Mouse (Mus musculus): Measurements from ENCODE around the gene Yes1.
"Not testable (repeated sequence)": the region's sequence is repeated elsewhere in the genome, so short reads cannot be mapped to it uniquely, and the experiment has no call there.

Yes1 gene

DNA sequence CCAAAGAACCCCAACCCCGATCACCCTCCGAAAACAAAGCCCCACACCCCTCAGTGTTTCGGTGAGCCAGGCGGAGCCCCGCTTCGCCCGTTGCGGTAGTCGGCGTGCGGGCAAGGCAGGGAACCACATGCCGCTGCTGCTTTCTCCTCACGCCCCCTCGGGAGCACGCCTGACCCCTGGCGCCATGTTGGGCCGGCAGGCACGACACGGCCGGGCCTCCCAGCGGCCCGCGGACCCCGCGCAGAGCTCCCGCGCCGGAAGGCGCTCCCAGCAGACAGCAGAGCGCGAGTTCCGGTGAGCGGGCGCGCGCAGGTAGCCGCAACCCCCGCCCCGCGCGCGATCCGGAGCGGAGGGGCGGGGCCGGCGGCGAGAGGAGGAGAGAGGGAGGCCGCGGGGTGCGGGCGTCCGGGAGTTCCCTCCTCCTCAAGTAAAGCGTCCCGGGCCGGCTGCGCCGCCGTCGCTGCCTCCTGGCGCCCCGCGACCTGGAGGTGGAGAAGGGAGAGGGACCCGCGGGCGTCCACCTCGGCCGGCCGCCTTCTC is at the start of gene Yes1:
Yes1 (plus strand) TSS at position 371 of the 540 bp plus-strand sequence.
- DNase-seq, result peak; percentile 87

DNA sequence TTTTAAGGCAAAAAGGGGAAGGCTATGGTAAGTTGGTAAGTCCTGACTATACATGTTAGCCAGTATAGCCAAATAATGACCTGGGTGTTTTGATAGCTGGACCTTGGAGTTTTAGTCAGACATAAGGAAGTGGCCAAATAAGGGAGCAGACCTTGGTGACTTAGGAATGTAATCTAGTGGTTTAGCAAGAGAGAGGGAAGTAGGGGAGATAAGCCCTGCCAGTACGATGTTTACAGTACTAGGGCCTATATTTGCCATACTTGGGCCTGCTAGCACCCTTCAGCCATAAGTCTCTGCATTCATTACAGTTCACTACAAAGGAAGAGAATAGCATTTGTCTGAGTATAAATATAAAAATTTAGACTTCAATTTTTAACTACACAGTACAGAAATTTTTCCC is 46.3 kb upstream of the Yes1 start:
- no peak for DNase-seq

DNA sequence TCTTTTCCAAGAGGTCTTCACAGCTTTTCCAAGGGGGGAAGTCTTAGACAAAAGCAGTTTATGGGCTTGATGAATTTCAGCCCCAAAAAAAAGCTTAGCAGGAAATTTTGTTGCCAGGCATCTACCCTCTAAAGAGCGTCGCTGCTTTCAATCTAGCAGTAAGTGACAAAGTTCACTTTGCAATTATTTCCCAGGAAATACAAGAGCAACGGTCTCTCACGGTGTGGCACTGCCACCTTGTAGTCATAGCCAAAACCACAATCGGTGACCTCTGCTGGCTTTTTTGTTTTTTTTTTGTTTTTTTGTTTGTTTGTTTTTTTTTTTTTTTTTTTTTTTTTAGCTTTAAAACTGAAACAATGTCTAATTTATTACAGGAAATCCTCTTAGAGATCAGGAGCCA is 39.2 kb upstream of the Yes1 start:
- no peak for DNase-seq

DNA sequence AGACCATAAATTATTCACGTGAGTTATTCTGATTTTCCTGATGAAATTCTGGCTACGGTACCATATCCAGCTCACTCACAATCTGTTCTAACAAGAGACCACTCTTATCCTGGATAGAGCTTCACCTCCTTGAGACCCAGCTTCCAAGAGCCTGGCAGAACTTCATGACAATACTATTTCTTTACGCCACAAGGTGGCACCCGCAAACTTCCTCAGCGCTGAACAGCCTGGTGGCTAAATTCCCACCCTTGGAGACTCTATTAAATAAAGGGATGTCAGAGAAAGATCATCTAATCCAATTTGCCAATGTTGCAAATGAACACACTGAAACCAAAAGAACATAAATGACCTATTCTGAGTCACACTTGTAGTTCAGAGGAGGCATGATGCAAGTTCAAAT is 22.8 kb upstream of the Yes1 start:
- peak; percentile 79 for DNase-seq

DNA sequence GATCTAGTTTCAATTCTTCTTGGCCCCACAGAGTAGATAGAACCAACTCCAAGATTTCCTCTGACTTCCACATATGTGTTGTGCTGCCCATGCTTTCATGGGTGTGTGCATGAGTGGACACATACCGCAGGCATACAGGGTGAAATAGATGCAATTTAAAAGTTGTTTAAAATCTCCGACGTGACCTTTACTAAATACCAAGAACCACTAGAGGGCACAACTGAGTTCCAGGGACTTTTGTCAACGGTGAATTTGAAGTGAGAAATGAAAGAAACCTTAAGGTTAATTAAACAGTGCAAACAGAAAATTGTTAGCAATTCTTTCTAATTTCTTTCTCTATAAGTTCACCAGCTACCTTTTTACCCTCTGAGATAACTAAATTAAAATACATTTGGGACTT is 17.2 kb upstream of the Yes1 start:
- DNase-seq, result peak; percentile 53

DNA sequence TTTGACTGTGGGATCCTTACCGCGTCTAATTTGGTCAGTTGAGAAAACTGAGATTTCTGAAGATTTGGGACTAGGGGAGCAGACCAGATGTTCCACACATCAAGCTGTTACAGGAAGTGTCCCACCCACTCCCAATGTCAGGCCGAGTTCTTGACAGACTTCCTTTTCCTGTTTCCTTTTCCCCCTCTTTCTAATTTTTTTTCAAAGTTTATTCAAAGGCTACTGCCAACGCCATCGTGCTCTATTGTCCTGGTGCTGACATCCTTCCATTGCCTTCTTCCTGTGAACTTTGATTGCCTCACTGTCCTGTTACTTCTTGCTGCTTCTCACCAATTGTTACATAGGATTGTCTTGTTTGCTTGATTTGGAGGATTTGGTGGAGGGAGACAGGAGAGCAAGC is 16.6 kb upstream of the Yes1 start:
- peak; percentile 51 for DNase-seq

DNA sequence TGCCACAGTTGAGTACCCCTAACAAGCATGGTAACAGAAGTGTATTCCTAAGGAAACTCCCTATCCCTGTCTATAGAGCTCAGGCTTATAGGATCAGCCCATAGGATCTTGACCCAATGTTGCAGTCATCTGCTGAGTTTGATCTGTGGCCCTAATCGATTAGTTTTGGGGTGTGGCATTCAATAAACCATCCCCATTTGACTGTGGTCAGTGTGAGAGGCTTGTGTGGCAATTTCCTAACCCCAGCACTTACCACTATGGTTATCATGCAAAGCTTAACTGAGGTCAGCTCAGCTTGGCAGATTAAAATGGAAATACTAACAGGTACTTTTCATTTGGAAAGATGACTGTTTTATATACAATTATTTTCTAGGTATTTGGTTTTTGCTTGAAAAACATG is 5.1 kb upstream of the Yes1 start:
- DNase-seq, result no peak

DNA sequence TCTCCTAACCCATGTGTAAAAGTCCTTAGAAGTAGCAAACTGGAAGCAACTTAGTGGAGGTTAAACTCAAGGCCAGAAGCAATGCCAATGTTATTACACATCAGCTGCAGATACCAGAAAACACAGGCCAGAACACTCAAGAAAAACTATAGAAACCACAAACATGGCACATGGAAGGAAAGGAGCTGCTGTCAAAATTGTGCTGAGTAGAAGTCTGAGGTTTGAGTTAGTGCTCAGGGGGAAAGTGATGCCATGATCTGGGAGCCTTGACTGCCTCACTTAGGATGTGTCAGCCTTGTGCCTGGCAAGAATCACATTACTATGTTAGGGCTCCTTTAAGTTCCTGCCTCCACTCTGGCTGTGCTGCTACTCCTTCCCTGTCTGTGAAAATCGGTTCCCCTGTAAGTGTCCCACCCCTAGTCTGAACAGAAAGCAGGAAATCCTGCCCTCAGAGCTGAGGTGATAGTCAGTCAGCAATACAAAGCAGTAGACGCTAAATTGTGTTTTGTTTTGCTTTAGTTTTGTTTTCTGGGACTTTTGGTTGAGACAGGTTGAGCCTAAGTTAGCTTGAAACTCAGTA is 3.1 kb upstream of the Yes1 start:
- peak; percentile 56 for DNase-seq

DNA sequence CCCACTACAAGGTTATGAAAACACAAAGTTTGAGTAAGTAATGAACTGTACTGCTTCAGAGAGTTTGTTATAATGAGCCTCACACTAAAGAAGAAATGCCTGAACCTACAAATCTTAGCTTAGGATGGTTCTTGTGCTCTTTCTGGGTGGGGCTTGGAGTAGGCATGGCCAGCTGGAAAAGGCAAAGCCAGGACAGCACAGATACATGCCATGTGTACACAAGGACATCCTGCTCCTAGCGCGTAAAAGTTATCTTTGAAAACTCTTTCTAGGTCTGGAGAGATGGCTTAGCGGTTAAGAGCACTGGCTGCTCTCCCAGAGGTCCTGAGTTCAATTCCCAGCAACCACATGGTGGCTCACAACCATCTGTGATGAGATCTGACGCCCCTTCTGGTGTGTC is 2.5 kb upstream of the Yes1 start:
- DNase-seq, result peak; percentile 47

DNA sequence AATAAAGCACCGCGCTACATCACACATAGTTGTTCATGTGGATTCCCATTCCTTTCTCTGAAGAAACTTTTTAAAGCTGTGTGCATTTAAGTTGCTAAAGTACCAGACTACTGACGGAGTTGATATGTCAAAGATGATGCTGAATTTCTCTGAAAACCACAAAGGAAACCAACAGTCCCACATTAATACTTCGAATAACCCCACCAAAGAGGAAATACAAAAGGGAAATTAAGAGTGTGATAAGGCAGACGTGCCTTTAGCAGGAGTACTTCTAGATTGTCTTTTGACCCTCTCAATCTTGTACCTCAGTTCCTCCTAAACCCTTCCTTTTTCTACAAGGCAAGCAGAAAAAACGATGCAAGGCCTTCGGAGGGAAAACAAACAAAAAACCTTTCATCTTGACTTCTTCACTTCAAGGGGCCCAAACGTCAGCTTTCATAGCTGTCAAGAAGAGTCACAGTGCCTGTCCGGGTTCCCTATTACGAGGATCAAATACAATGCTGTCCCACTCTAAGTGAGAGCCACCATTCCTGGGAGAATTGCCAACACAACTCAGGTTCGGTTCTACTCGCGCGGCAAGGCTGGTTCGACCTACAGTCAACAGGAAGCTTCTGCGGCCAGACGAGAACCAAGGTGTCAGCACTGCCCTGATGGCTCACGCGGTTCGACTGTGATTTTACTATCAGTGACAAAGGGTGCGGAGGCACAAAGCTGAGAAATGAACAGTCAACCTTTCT is 739 bp upstream of the Yes1 start:
- DNase-seq, result peak; percentile 64

DNA sequence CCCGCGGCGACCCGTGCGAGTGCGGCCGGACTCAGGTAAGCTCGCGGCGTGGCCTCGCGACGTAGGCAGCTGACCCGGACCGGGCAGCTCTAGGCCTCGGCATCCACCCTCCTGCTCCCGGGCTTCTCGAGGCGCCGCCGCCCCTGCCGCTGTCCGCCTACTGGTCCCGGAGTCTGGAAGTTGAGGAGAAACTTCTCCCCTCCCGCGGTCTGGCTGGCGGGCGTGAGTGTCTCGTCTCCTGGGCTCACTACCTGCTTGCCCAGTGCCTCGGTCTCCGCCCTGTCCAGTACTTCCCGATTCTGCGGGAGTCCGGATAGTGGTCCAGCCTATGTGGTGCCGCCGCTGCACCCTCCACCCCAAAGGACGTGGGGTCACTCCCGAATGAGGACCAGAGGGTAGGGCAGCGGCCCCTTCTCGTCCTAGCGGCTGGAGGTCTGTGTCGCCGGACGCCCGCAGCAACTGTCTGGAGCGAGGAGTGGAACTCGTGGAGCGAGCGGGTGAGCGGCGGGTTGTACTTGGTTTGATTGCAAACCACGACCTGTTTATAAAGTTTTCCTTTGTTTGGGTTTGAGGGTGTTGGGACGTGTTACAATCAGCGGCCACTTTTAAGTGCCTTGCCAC is 480 bp downstream of the Yes1 start:
- peak; percentile 56 for DNase-seq

DNA sequence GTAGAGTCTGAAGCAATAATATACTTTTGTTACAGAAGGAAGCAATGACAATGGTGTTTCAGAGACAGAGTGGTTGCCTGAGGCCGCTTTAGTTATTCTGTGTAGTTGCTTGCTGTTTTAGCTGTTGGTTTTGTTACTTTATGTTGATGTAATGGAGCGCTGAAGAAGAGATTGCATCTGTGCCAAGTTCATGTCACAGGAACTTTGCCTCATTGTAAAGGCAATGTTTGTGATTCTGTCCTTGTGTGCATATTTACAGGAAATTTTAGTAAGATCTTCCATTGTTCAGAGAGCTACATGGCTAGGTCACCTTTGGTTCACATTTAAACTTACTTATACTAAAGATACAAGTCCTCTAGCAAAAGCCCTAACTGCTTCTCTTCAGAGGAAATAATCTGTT is 3.3 kb downstream of the Yes1 start:
- no peak for DNase-seq

DNA sequence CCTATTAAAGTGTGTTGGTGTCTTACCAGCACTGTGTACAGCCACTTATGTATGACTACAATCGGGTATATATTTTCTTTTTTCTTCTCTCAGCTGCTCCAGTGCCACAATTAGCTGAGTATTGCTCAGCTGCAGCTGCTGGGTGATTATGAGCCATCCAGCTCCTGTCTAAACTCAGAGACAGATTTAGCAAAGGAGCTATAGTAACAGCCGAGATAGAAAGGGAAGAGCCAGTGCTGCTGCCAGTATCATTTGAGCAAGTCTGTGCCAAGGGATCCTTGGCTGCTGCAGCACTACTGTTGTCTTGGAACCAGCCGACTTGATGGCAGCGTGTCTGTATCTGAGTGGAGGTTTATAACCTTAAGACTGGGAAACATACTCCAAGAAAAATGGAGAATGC is 3.7 kb downstream of the Yes1 start:
- peak; percentile 19 for DNase-seq

DNA sequence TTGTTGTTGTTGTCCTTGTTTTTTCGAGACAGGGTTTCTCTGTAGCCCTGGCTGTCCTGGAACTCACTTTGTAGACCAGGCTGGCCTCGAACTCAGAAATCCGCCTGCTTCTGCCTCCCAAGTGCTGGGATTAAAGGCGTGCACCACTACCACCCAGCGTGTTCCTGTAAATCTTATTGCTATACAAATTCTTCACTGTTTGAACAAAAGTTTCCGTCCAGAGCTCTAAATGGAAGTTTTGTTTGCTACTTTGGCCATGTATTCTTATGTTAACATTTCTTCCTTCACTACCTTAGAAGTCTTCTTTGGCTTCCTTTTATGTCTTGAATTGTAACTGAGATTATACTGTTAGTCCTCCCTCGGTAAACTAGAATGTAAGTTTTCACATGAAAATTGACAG is 5.5 kb downstream of the Yes1 start:
- DNase-seq, result not testable (repeated sequence)

DNA sequence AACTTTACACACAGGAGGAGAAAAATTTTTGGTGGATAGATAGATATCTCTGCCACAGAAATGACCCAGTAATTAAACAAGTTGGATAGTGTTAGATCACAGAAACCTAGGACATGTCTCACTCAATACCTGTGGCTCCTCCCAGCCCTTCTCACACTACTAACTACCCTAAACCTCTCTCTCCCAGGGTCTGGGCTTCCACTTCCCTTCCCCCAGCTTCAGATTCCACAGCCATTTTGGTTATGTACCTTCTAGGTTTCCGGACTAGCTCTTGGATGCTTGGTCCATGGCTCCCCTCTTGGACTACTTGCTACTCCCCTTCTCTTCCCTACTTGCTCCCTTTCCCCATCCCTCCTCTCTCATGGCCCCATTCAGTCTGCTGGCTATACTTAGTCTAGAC is 6.9 kb downstream of the Yes1 start:
- DNase-seq, result no peak

DNA sequence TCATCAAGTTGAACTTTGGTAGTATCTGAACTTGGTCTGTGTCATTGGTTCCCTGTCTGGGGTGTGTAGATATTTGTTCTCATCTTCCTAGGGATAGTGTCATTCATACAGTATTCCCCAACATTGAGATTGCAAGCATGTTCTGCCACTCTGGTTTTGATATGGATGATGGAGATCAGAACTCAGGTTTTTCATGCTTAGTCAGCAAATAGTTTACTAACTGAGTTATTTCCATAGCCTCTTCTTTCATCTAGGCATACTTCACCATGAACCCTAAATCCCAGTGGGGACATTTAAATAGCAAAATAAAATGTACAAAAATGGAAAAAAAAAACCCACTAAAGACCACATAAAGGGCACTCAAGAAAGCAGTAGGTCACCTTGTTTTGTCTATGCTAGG is 12.7 kb downstream of the Yes1 start:
- no peak for DNase-seq

DNA sequence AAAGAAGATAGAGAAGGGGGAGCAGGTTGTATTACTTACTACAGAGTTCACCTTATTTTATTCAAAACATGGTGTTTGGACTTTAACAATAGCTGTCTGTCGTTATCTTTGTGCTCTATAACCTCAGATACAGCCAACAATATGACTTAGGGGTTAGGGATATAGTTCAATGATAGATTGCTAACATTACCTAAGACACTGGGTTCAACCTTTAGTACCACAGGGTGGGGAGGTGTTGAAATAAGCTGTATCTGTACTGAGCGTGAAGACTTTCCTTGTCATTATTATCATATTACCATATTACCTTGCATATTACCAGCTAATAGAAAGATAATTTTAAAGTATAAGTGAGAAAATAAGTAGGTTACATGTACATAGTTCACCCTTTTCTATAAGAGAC is 13.8 kb downstream of the Yes1 start:
- no peak for DNase-seq

DNA sequence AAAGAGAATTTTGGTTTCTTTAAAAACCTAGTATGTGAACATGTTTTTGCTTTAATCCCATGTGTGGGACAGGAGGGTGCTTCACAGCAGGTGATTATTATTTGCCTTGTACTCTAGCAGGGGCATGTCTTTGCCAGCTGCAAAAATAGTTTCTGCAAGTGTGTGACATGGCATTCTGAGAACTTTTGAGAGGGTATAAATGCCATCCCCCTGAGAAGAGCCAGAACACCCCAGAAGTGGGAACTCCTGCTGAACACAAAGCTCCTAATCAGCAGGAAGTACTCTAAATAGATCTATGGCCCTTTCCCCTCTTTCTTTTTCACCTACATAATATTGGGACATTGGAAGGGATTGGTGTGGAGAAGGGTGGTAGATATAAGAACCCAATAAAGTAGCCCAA is 22.2 kb downstream of the Yes1 start:
- DNase-seq, result no peak

DNA sequence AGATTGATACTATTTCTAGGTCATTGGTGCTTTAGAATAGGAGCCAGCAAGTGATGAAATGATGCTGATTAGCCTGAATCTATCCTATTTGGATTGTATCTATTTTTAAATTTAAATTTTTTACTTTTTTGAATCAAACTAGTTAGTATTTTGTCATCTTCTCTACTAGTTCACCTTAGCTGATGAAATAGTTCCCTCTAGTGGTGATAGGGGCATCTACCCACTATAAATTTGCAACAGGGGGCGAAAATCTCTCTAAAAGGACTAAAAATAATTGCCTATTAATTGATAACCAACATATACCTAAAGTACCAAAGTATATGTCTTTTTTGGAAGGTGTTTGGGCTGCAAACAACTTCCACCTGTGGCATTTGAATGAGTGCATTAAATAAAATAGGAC is 46.4 kb downstream of the Yes1 start:
- DNase-seq, result peak; percentile 7

DNA sequence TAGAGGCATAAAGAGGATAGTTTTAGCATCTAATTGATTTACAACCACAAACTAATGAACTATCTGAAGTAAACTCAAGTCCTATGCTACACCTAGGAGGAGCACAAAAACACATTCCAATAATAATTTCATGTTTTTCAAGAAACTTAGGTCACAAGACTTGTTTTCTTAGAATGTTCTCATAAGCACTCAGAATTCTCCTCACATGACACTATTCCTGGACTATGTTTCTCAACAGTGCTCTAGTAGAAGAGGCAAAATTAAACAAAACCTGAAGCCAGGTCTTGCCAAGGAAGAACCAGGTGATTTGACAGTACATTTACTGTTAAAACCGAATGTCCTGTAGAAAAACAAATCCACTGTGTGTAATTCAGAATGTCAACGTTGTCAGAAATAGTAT is 71.5 kb downstream of the Yes1 start:
- no peak for DNase-seq

DNA sequence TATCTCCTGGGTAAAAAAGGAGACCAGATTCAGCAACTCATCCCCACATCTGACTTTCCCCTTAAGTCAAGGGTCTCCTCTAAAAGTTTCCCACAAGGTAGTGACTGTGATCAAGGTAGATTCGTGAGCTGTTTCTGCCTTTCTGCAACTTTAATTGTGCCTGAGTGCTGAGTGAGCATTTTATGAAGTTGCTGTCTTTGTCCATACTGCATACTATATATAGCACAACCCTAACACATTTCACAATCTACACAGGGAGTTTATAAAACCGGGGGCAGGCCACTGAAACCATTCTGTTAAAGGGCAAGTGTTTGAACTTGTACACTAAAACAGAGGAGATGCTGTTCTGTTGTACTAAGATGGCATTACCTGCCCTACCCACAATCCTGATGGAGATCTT is 82.4 kb downstream of the Yes1 start:
- DNase-seq, result no peak

DNA sequence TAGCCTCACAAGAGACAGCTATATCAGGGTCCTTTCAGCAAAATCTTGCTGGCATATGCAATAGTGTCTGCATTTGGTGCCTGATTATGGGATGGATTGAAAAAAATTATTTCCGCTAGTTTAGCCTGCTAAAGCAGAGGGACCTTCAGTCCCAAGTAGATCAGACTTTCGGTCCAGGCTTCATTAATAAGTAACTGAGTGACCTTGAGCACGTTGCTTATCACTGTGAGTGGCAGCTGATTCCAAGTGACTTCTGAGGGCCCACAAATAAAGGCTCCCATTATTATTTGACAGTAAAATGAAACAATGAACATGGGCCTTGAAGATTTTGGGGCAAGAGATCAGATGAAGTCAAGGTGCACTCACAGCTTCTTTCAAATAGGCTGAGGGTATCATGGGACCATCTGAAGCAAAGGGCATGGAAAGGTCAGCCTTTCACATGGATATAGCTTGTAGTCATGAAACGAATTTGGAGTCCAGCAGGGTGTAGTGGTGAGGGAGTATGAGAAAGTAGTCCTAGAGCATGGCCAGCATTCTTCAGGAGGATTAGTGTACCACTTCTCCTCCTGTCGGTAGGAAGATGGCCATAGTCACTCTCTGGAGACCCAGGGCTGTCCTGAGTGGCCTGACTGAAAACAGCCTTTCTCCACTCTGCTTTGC is 86.4 kb downstream of the Yes1 start:
- no peak for DNase-seq

DNA sequence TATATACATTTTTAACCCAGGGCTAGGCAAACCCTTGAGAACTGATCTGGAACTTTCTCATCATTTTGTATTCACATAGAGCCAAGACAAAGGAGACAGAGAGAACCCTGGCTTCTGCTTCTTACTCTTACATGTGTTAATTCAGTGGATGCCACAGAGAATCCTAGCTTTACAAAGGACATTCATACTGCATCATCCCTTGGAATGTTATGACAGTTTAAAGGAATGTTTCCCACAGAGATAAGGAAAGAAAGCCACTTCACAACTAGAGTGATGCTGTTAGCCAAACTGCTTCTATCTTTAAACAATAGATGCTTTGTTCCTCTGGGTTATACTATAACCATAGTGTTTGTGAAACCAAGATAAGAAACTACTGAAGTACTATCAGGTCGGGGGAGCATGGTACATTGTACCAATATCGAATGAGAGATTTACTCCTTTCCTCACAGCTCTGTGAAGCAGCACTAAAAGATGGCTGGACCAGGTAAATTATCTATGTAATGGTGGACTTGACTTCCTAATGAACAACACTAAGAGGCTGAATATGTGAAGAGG is 95.3 kb downstream of the Yes1 start:
- no peak for DNase-seq

Data from lung, postnatal 10 days (tissue).